Mouse (Mus musculus): Measurements from ENCODE around the gene Pus7l. TPM values are rescaled to one million over a fixed set of nuclear protein-coding genes. Genes with fewer than 3 reads are reported as not detected.
A peak's percentile ranks its signal among the peaks of the same experiment; 100 is the strongest.

Pus7l gene
- 8.9 and 10.5 TPM in 2 replicates for polyA plus RNA-seq (2016; fragmentation: Nextera tagmentation; extraction: Ambion mirVana)

DNA sequence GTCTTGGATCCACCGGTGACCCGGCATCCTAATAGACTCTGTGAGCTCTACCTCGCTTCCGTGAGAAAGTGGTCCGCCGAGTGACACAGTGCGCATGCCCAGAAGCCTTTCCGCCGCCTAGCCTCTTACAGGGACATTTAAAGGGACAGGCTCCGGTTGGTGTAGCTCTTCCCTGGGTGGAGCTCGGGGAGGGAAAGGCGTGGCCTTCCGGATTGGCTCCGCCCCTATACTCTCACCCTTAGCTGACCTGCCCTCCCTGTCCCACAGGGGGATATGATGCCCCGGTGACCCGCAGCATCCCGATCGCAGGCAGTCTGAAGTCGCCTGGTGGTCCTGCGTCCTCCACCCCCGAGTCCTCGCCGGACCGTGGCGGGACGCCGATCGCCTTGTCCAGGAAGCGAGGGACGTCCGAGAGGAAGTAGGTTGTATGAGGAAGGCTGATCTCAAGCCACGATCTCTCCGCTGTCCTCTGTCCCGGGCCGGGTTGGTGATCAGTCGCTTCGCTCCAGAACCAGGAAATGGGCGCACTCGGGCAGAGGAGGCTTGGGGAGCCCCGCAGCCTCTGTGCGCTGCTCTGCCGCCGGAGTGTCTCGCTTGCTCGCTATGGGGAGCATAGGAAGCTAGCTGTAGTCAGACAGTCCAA, at the start of gene Pus7l, which contains the start of gene Irak4:
TSS of gene Pus7l (minus strand) at position 139 of the 643 bp plus-strand sequence.
TSS of gene Irak4 (plus strand) at position 235 of the 643 bp plus-strand sequence.
- DNase-seq (ENCODE audit: low spot score), result peak; percentile 94
- Histone ChIP-seq H3K4me3 (peak within 1 kb of the TSS; percentile 88), H3K36me3 (replicated peaks) (no peaks in the 10 kb centered on the region), H3K27me3 (replicated peaks; ENCODE audit: low read depth, poor library complexity, severe bottlenecking) (no peaks in the 10 kb centered on the region), H3K9me3 (no peaks in the 10 kb centered on the region), H3K27ac (replicated peaks) (peak within 1 kb of the TSS; percentile 87), H3K4me1 (peaks cover 15% of the 10 kb centered on the region)
- under 1% methylated on average over 45 of the region's 45 CpGs for WGBS

DNA sequence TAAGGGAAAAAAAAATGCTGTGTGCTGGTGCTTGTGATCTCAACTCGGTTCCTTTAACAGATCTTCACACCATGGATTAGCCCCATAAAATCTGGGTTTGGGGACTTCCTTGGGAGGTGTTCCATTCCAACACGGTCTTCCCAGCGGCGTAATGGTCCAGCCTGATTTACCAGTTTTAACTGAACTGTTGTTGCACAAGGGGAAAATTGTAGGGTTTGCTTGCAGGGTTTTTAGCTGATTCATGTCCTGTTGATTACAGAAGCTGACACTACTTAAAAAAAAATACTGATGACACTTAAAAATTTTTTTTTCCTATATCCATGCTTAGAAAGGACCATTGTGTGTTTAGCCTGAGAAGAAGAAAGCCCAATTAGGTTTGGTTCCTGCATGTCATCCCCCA, 48.0 kb upstream of the Pus7l start:
- Histone ChIP-seq H3K9me3 (no peaks in the 10 kb centered on the region), H3K27ac (replicated peaks) (no peak overlapping the region), H3K36me3 (replicated peaks) (peaks cover 3% of the 10 kb centered on the region; the same call in 1 of the 2 replicates), H3K4me3 (no peak overlapping the region), H3K4me1 (peaks cover 11% of the 10 kb centered on the region), H3K27me3 (replicated peaks; ENCODE audit: low read depth, poor library complexity, severe bottlenecking) (no peaks in the 10 kb centered on the region)
- WGBS, result 80% methylated on average over 4 of the region's 4 CpGs
- no peak for DNase-seq (ENCODE audit: low spot score)

DNA sequence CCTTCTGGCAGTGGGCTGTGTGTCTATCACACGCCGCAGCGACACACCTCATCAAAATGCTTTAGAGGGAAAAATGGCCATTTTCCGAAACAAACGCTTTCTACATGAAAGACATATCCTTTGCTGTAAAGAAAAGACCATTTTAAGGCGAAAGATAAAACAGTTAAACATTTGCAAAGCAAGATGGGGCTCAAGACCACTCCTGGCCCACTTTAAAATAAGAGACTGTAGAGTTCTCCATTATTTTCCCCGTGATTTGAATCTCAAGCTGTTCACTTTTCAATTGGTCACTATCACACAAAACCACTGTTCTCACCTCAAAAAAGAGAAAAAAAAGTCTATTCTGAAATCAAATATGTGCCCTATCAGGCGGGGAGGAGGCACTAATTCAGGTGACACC, 46.7 kb upstream of the Pus7l start:
- Histone ChIP-seq H3K4me3 (peak overlapping the region; percentile 97), H3K27me3 (replicated peaks; ENCODE audit: low read depth, poor library complexity, severe bottlenecking) (no peaks in the 10 kb centered on the region), H3K36me3 (replicated peaks) (peaks cover 16% of the 10 kb centered on the region), H3K9me3 (no peaks in the 10 kb centered on the region), H3K4me1 (peaks cover 11% of the 10 kb centered on the region), H3K27ac (replicated peaks) (peak overlapping the region; percentile 92)
- 13% methylated on average over 8 of the region's 8 CpGs for WGBS
- no peak for DNase-seq (ENCODE audit: low spot score)

DNA sequence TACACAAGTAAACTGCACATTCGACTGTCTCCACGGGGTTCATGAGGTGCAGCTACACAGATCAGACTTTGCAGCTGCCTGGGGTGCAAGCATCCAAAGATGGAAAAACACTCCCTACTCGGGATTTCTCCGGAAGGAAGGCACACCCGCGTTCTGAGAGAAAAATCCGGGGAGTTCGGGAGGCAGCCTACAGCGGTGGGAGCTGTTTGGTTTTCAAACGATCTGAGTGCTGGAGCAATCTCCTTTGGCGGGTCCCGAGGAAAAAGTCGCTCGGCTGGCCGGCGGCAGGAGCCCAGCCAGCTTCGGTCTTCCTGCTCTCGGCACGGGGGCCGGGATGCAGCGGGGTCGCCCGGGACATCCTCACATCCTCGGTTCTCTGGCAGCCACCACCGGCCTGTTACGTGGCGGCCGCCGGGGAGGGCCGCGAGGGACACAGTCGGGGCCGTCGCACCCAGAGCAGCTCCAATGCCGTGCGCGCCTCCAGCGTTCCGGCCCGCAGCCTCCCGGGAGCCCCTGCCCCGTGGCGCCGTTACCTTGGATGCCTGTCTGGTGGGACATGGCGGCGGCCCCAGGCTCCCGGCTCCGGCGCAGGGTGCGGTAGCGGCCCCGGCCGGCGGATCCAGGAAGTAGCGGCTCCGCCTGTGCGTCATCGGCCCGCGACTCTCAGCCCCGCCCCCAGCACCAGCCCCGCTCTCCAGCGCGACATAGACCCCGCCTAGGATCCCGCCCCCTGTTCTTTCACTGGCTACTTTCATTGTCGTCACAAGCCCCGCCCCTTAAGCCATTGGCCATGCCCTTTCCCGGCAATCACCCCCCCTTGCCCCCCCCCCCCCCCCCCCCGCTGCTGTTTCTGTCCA, 46.1 kb upstream of the Pus7l start, which contains the start of gene Twf1:
TSS of gene Twf1 (minus strand) at position 671 of the 857 bp plus-strand sequence.
- peak; percentile 98 for DNase-seq (ENCODE audit: low spot score)
- WGBS, result under 1% methylated on average over 70 of the region's 70 CpGs
- H3K4me3 ChIP-seq, result peak within 1 kb of the TSS; percentile 97
- H3K27me3 ChIP-seq (replicated peaks; ENCODE audit: low read depth, poor library complexity, severe bottlenecking), result no peaks in the 10 kb centered on the region
- peaks cover 11% of the 10 kb centered on the region for H3K4me1 ChIP-seq
- H3K9me3 ChIP-seq, result no peaks in the 10 kb centered on the region
- peaks cover 22% of the 10 kb centered on the region for H3K36me3 ChIP-seq (replicated peaks)
- peak within 1 kb of the TSS; percentile 92 for H3K27ac ChIP-seq (replicated peaks)

DNA sequence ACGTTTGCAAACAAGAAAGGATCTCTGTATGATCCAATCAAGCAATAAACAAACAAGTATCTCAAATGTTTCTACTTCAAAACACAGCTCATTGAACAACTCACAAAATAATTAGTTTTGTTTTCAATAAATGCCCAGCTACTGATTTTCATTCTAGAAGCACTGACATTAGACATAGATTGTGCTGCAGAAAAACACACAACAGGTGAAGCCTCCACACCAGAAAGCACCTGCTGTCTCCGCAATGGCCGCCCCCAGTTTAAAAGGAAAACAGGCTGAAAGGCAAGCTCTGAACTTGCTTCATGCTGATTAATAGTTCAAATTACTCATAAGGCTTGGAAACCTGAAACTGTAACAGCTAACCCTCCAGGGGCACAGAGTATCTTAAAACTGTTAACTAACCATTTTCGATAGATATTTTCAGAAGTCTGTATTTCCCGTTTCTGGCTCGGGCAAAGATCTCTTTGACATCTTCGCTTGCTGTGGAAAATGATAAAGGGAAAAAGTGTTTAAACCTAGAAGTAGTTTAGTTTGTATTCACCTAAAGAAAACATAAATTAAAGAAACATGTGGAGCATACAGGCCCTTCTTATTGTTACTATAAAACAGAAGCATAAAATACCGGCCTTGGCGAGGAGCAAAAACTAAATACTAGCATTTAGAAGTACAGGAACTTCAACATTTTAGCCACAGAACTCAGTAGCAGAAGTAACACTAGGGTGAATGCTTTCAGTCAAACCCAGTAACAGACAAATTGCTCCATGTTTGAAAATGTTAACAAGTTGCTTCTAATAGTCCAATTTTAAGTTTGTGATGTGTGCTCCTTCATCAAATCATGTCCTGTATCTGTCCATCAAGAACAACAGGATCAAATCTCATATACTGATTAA, 44.7 kb upstream of the Pus7l start:
- Histone ChIP-seq H3K4me3 (peak overlapping the region; percentile 97), H3K9me3 (no peaks in the 10 kb centered on the region), H3K27ac (replicated peaks) (no peak overlapping the region), H3K4me1 (peaks cover 11% of the 10 kb centered on the region), H3K36me3 (replicated peaks) (peaks cover 36% of the 10 kb centered on the region), H3K27me3 (replicated peaks; ENCODE audit: low read depth, poor library complexity, severe bottlenecking) (no peaks in the 10 kb centered on the region)
- WGBS, result 87% methylated on average over 9 of the region's 9 CpGs
- no peak for DNase-seq (ENCODE audit: low spot score)

DNA sequence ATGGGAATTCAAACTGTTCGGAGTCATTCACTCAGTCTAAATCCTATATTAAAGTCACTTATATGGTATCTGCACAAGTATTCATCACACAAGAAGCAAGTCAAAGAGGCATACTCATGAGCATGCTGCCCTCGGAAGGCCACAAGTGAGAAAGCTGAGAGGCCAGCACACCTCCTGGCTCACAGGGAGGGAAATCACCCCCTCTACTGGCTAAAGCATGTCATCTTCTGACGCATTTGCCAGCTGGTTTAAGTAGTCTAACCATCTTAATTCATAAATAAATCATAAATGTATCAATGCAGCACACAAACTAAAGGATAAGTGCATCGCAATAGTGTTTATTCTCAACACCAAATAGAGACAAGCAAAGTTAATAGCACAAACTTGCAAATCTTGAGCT, 41.4 kb upstream of the Pus7l start:
- Histone ChIP-seq H3K4me1 (peaks cover 11% of the 10 kb centered on the region), H3K36me3 (replicated peaks) (peaks cover 70% of the 10 kb centered on the region), H3K27me3 (replicated peaks; ENCODE audit: low read depth, poor library complexity, severe bottlenecking) (no peaks in the 10 kb centered on the region), H3K27ac (replicated peaks) (no peak overlapping the region), H3K4me3 (no peak overlapping the region), H3K9me3 (no peaks in the 10 kb centered on the region)
- DNase-seq (ENCODE audit: low spot score), result no peak
- 83% methylated on average over 4 of the region's 4 CpGs for WGBS

DNA sequence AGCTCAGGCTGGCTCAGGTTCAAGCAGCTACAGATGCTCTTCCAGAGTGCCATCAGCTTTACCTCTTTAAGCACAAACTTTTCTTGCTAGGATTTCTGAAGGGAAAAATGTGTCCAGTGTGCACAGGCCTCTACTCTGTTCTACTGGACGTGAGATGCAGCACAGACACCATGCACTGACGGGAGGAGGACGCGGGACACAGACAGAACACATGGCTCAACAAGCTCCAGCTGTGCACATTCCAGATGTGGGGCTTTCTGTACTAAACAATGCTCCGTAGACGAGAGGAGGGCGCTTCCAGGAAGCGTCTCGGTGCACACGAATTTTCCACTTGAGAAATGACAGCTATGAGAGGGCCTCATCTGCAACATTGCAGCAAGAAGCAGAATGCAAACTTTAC, 39.8 kb upstream of the Pus7l start:
- H3K27me3 ChIP-seq (replicated peaks; ENCODE audit: low read depth, poor library complexity, severe bottlenecking), result no peaks in the 10 kb centered on the region
- no peak overlapping the region for H3K27ac ChIP-seq (replicated peaks)
- H3K36me3 ChIP-seq (replicated peaks), result peaks cover 82% of the 10 kb centered on the region
- H3K4me1 ChIP-seq, result peaks cover 5% of the 10 kb centered on the region; the same call in 1 of the 2 replicates
- no peak overlapping the region for H3K4me3 ChIP-seq
- no peaks in the 10 kb centered on the region for H3K9me3 ChIP-seq
- DNase-seq (ENCODE audit: low spot score), result no peak
- WGBS, result 89% methylated on average over 10 of the region's 10 CpGs

DNA sequence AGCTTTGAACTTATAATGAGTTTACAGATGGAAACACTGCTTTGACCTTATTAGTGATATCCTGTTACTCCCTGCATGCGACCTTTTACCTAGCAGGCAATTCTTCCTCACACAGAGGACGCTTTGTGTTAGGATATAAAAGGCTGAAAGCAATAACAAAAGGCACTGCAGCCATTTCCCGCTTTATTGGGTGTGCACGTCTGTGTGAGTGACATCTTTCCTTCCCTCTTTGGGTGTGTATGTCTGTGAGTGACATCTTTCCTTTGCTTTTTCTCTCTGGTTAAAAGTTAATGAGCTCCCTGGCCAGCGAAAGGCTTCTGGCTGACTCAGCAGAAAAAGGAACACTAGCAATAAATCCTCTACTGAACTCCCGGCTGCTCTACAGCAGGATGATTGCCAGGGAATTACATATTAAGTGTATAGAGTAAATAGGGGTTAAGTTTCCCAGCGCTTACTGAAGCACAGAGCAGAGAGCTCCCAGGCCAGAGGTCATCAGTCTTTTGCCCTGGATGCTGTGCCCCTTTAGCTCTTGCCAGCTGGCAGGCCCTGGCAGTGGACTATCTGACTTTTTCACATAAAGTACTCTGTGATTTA, 38.8 kb upstream of the Pus7l start:
- no peak overlapping the region for H3K4me3 ChIP-seq
- peaks cover 85% of the 10 kb centered on the region for H3K36me3 ChIP-seq (replicated peaks)
- WGBS, result 65% methylated on average over 7 of the region's 7 CpGs
- no peak for DNase-seq (ENCODE audit: low spot score)
- H3K9me3 ChIP-seq, result no peaks in the 10 kb centered on the region
- H3K27ac ChIP-seq (replicated peaks), result no peak overlapping the region
- H3K4me1 ChIP-seq, result no peaks in the 10 kb centered on the region
- no peaks in the 10 kb centered on the region for H3K27me3 ChIP-seq (replicated peaks; ENCODE audit: low read depth, poor library complexity, severe bottlenecking)

DNA sequence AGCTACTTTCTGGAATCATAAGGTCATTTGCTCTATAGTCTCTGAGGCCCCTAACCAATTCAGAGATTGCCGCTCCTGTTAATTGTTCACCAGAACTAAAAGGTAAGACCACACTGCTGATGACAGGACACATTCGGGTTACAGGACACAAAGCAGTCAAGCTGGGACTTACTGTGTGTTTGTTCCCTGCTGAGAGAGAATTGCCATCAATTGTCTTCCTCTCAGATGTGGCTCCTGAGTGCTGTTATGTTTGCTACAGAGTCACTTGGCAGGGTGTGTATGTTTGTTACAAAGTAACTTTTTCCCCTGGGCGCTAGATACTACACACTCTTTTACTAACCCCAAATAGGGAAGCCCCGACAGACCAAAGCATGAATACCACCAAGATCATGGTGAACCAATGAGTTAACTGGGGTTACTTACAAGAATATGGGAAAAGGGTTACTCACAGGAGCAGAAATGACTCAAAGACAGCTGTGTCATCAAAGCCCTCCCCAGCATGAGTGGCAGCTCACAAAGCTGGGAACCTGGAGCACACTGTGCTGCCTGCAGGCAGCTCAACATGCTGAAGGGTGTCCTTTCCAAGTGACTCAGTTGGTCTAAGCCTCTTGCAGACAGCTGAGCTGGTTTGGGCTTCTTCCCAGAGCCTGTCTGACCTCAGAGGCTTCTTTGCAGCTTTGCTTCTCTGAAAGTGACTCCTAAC, 31.4 kb upstream of the Pus7l start:
- Histone ChIP-seq H3K4me3 (no peak overlapping the region), H3K27me3 (replicated peaks; ENCODE audit: low read depth, poor library complexity, severe bottlenecking) (no peaks in the 10 kb centered on the region), H3K9me3 (no peaks in the 10 kb centered on the region), H3K4me1 (no peaks in the 10 kb centered on the region), H3K36me3 (replicated peaks) (peaks cover 15% of the 10 kb centered on the region), H3K27ac (replicated peaks) (no peak overlapping the region)
- 72% methylated on average over 4 of the region's 4 CpGs for whole genome bisulfite sequencing
- DNase-seq (ENCODE audit: low spot score), result no peak

DNA sequence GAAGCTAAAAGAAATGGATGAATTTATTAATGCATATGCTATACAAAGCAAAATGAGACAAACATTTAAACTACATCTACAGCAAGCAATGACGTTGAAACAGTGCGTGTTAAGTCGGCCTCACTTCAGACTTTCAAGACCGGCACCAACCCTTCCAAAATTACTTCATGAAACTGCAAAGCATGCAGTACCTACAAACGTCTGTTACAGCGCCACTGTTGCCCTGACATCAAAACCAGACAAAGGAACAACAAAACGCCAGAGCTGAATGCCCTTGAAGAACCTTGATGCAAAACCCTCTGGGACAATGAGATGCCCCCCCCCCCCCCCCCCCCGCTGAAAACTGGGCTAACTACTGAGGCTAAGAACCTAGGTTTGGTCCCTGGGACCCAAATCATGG, 29.4 kb upstream of the Pus7l start:
- Histone ChIP-seq H3K4me3 (no peak overlapping the region), H3K27me3 (replicated peaks; ENCODE audit: low read depth, poor library complexity, severe bottlenecking) (no peaks in the 10 kb centered on the region), H3K27ac (replicated peaks) (no peak overlapping the region), H3K36me3 (replicated peaks) (no peaks in the 10 kb centered on the region), H3K4me1 (no peaks in the 10 kb centered on the region), H3K9me3 (no peaks in the 10 kb centered on the region)
- WGBS, result 72% methylated on average over 8 of the region's 8 CpGs
- no peak for DNase-seq (ENCODE audit: low spot score)

DNA sequence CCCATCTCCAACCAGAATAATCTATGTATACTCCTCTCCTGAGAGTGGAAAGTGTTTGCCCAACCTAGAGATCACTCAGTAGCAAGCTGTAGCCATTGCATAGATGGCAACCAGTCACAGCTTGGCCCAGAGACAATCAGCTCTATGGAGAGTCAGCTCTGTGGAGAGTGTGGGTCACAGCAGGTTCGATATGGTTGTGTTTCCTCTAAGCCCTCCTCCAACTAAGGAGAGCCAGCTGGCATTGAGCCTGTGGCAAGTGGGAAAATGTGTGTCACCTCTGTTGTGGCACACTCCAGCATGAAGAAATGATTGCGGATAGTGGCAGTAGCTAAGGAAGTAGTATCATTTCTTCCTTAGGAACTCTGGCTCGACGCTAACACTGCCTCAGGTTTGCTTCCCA, 28.2 kb upstream of the Pus7l start:
- no peak for DNase-seq (ENCODE audit: low spot score)
- Histone ChIP-seq H3K4me1 (no peaks in the 10 kb centered on the region), H3K9me3 (no peaks in the 10 kb centered on the region), H3K27me3 (replicated peaks; ENCODE audit: low read depth, poor library complexity, severe bottlenecking) (no peaks in the 10 kb centered on the region), H3K4me3 (no peak overlapping the region), H3K36me3 (replicated peaks) (no peaks in the 10 kb centered on the region), H3K27ac (replicated peaks) (no peak overlapping the region)
- 89% methylated on average over 4 of the region's 4 CpGs for WGBS
